Mouse (Mus musculus) MEL (cell line): ENCODE results near the gene Khk. TPM values are rescaled to one million over a fixed set of nuclear protein-coding genes. Genes with fewer than 3 reads are reported as not detected.

Source experiments
- DNase-seq: peaks from one replicate; pipeline ENCODE4 v3.0.0; 2011; ENCODE audit warnings: low read depth, low spot score
- H3K27ac ChIP-seq: 2 replicates; pipeline ENCODE4 v1.5.1; 2012; ENCODE audit warnings: low read depth, mild to moderate bottlenecking, control low read depth, low read length, moderate library complexity; ENCODE audit not compliant: control insufficient read depth
- H3K27me3 ChIP-seq, 2 experiments: fragments of 150-350 bp in 1 of 2; sonication (generic) in 1 of 2; 2 replicates each; pipeline ENCODE4 v1.6.1; 2012; ENCODE audit warnings: low read length in 2 of 2, mild to moderate bottlenecking in 2 of 2, improper control_type of control experiment in 1 of 2, moderate library complexity in 1 of 2; ENCODE audit not compliant: insufficient read depth in 2 of 2, control insufficient read depth in 1 of 2
- H3K36me3 ChIP-seq, 2 experiments: 2 replicates each; pipeline ENCODE4 v1.6.1; 2012 to 2014; ENCODE audit warnings: low read length in 2 of 2, improper control_type of control experiment in 1 of 2, inconsistent platforms in 1 of 2, mild to moderate bottlenecking in 1 of 2; ENCODE audit not compliant: insufficient read depth in 2 of 2, control insufficient read depth in 1 of 2
- H3K4me1 ChIP-seq, 2 experiments: fragments of 150-350 bp in 1 of 2; sonication (generic) in 1 of 2; 2 replicates each; pipeline ENCODE4 v1.6.1; 2012; ENCODE audit warnings: low read length in 2 of 2, improper control_type of control experiment in 1 of 2, mild to moderate bottlenecking in 1 of 2; ENCODE audit not compliant: insufficient read depth in 2 of 2, control insufficient read depth in 1 of 2
- H3K4me3 ChIP-seq, 2 experiments: fragments of 150-350 bp in 1 of 2; sonication (generic) in 1 of 2; 2 replicates each; pipeline ENCODE4 v1.5.1; 2012; ENCODE audit warnings: low read depth in 2 of 2, low read length in 2 of 2, mild to moderate bottlenecking in 2 of 2, moderate library complexity in 2 of 2, control low read depth in 1 of 2, improper control_type of control experiment in 1 of 2; ENCODE audit not compliant: control insufficient read depth in 1 of 2, insufficient read depth in 1 of 2
- H3K79me2 ChIP-seq: 2 replicates; pipeline ENCODE4 v1.6.1; 2012; ENCODE audit warnings: mild to moderate bottlenecking, low read length, moderate library complexity; ENCODE audit not compliant: control insufficient read depth, poor library complexity, insufficient read depth
- H3K9ac ChIP-seq: 2 replicates; pipeline ENCODE4 v1.6.1; 2012; ENCODE audit warnings: low read depth, mild to moderate bottlenecking, control low read depth, low read length, moderate library complexity; ENCODE audit not compliant: control insufficient read depth, poor library complexity, severe bottlenecking
- H3K9me3 ChIP-seq: fragments of 150-350 bp; sonication (generic); replicated peaks from 2 replicates; pipeline ENCODE4 v1.6.1; 2012; ENCODE audit warnings: mild to moderate bottlenecking, low read length, improper control_type of control experiment, moderate library complexity; ENCODE audit not compliant: insufficient read depth
- BHLHE40 ChIP-seq: IDR thresholded peaks from 2 replicates; pipeline ENCODE4 v1.6.1; 2012; ENCODE audit warnings: low read depth, mild to moderate bottlenecking, inconsistent platforms, low read length, improper control_type of control experiment, borderline replicate concordance
- CTCF ChIP-seq, 3 experiments: IDR thresholded peaks in 2 of 3; conservative IDR thresholded peaks in 1 of 3; 2 replicates each; pipeline ENCODE4 v1.5.1; 2011 to 2012; ENCODE audit warnings: low read length in 3 of 3, low read depth in 2 of 3, mild to moderate bottlenecking in 2 of 3, improper control_type of control experiment in 1 of 3, inconsistent platforms in 1 of 3, mixed read lengths in 1 of 3, moderate library complexity in 1 of 3; ENCODE audit not compliant: control insufficient read depth in 1 of 3, insufficient read depth in 1 of 3, poor library complexity in 1 of 3, severe bottlenecking in 1 of 3
- JUND ChIP-seq: IDR thresholded peaks from 2 replicates; pipeline ENCODE4 v1.6.1; 2011; ENCODE audit warnings: low read depth, mild to moderate bottlenecking, improper control_type of control experiment, low read length
- MAX ChIP-seq: IDR thresholded peaks from 2 replicates; pipeline ENCODE4 v1.6.1; 2011; ENCODE audit warnings: low read length, improper control_type of control experiment
- MAZ ChIP-seq: IDR thresholded peaks from 2 replicates; pipeline ENCODE4 v1.6.1; 2012; ENCODE audit warnings: low read depth, mild to moderate bottlenecking, inconsistent platforms, low read length, improper control_type of control experiment
- MXI1 ChIP-seq: IDR thresholded peaks from 2 replicates; pipeline ENCODE4 v1.6.1; 2011; ENCODE audit warnings: mild to moderate bottlenecking, low read depth, low read length, improper control_type of control experiment
- POLR2A ChIP-seq, 2 experiments: IDR thresholded peaks; 2 replicates each; pipeline ENCODE4 v1.6.1; 2011 to 2012; ENCODE audit warnings: low read length in 2 of 2, mild to moderate bottlenecking in 2 of 2, control low read depth in 1 of 2, improper control_type of control experiment in 1 of 2, low read depth in 1 of 2, moderate library complexity in 1 of 2; ENCODE audit not compliant: control insufficient read depth in 1 of 2, insufficient read depth in 1 of 2, poor library complexity in 1 of 2
- POLR2AphosphoS2 ChIP-seq: IDR thresholded peaks from 2 replicates; pipeline ENCODE4 v1.6.1; 2011; ENCODE audit warnings: low read length, improper control_type of control experiment
- RCOR1 ChIP-seq: IDR thresholded peaks from 2 replicates; pipeline ENCODE4 v1.6.1; 2012; ENCODE audit warnings: low read depth, mild to moderate bottlenecking, inconsistent platforms, low read length, improper control_type of control experiment
- SIN3A ChIP-seq: IDR thresholded peaks from 2 replicates; pipeline ENCODE4 v1.6.1; 2012; ENCODE audit warnings: low read length, improper control_type of control experiment, inconsistent platforms
- TCF12 ChIP-seq: IDR thresholded peaks from 2 replicates; pipeline ENCODE4 v1.6.1; 2014; ENCODE audit warnings: low read depth, mild to moderate bottlenecking, inconsistent platforms, low read length, improper control_type of control experiment, moderate library complexity
- UBTF ChIP-seq: IDR thresholded peaks from 2 replicates; pipeline ENCODE4 v1.6.1; 2012; ENCODE audit warnings: low read depth, mild to moderate bottlenecking, inconsistent platforms, low read length, improper control_type of control experiment, moderate library complexity, borderline replicate concordance; ENCODE audit not compliant: insufficient read depth
- USF2 ChIP-seq, 2 experiments: IDR thresholded peaks; 2 replicates each; pipeline ENCODE4 v1.6.1; 2011 to 2012; ENCODE audit warnings: improper control_type of control experiment in 2 of 2, low read length in 2 of 2, borderline replicate concordance in 1 of 2, inconsistent platforms in 1 of 2, low read depth in 1 of 2, mild to moderate bottlenecking in 1 of 2; ENCODE audit not compliant: insufficient read depth in 1 of 2
- ZC3H11A ChIP-seq: IDR thresholded peaks from 2 replicates; pipeline ENCODE4 v1.6.1; 2012; ENCODE audit warnings: low read depth, mild to moderate bottlenecking, inconsistent platforms, low read length, improper control_type of control experiment
- ZMIZ1 ChIP-seq: IDR thresholded peaks from 2 replicates; pipeline ENCODE4 v1.6.1; 2012; ENCODE audit warnings: low read depth, mild to moderate bottlenecking, inconsistent platforms, low read length, improper control_type of control experiment, moderate library complexity
- polyA plus RNA-seq, 2 experiments: library from polyadenylated mRNA; stranded (reverse) in 1 of 2; unstranded in 1 of 2; fragments of >175 nt in 1 of 2; fragments of >200 nt in 1 of 2; gene quantifications; 2 replicates each; pipeline versions ENCODE4 v1.2.1 to v1.2.4; 2012; ENCODE audit warnings: low replicate concordance in 2 of 2, low read depth in 1 of 2; ENCODE audit not compliant: insufficient read length in 2 of 2, insufficient read depth in 1 of 2, missing spikeins in 1 of 2
- total RNA-seq: library from RNA; depleted of rRNA; stranded (reverse); fragments of 300-350 nt; gene quantifications from 2 replicates; pipeline ENCODE4 v1.2.3, GENCODE M21; 2012

The Khk gene
- total and polyA plus RNA-seq, 3 experiments: 308 to 461 TPM; not detected in 1

- TF ChIP-seq ZMIZ1 (peak; percentile 66; the same call in 1 of the 2 replicates), ZC3H11A (no peak), CTCF (IDR thresholded peaks at IDR 0.05 in 2 of 3, conservative IDR thresholded peaks at IDR 0.05 in 1 of 3; ENCODE audit: control insufficient read depth in 1 of 3, insufficient read depth in 1 of 3, low read depth in 2 of 3, low read length in 3 of 3, poor library complexity in 1 of 3, severe bottlenecking in 1 of 3) (no peak), POLR2A (IDR thresholded peaks at IDR 0.05; ENCODE audit: control insufficient read depth in 1 of 2, insufficient read depth in 1 of 2, low read depth in 1 of 2, low read length in 2 of 2, poor library complexity in 1 of 2) (peak; percentile 66 to 90), MXI1 (peak; percentile 97)
Measured at GRCm38 (mm10) chr5:30888337-30889087, 32.7 kb upstream of the Khk start, which contains the start of gene Agbl5 (continued).

GRCm38 (mm10) chr5:30889088-30889754 is 32.0 kb upstream of the Khk start:
- DNase-seq: no peak
- H3K79me2 ChIP-seq: peaks cover 5% of the 10 kb centered on the region; the same call in 1 of the 2 replicates
- TF ChIP-seq USF2 (IDR thresholded peaks at IDR 0.05; ENCODE audit: borderline replicate concordance in 1 of 2, insufficient read depth in 1 of 2, low read depth in 1 of 2, low read length in 2 of 2) (no peak), ZMIZ1 (0 out of 2 replicates have a peak, but pooled peaks have one; percentile 12), POLR2AphosphoS2 (peak; percentile 48), MAX (peak; percentile 40; the same call in 1 of the 2 replicates), BHLHE40 (no peak), JUND (no peak), MAZ (peak; percentile 72), RCOR1 (peak; percentile 5; the same call in 1 of the 2 replicates), SIN3A (peak; percentile 2; the same call in 1 of the 2 replicates), POLR2A (IDR thresholded peaks at IDR 0.05; ENCODE audit: control insufficient read depth in 1 of 2, insufficient read depth in 1 of 2, low read depth in 1 of 2, low read length in 2 of 2, poor library complexity in 1 of 2) (peak; percentile 10 to 48; a peak in 3 of 4 replicates), TCF12 (peak; percentile 10; the same call in 1 of the 2 replicates), UBTF (0 out of 2 replicates have a peak, but pooled peaks have one; percentile 23)
- H3K9ac ChIP-seq: peak overlapping the region; percentile 67
- peak overlapping the region; percentile 88 for H3K27ac ChIP-seq
- peak overlapping the region; percentile 31 to 72 for H3K4me3 ChIP-seq
- H3K27me3 ChIP-seq: no peaks in the 10 kb centered on the region
- H3K9me3 ChIP-seq: no peaks in the 10 kb centered on the region
- peaks cover 0 to 10% of the 10 kb centered on the region in 2 experiments; a peak in 2 of 4 replicates for H3K4me1 ChIP-seq
- peaks cover 0 to 12% of the 10 kb centered on the region in 2 experiments; a peak in 2 of 4 replicates for H3K36me3 ChIP-seq
